Mouse (Mus musculus): ENCODE results near the gene Extl2.

The Extl2 gene

DNA sequence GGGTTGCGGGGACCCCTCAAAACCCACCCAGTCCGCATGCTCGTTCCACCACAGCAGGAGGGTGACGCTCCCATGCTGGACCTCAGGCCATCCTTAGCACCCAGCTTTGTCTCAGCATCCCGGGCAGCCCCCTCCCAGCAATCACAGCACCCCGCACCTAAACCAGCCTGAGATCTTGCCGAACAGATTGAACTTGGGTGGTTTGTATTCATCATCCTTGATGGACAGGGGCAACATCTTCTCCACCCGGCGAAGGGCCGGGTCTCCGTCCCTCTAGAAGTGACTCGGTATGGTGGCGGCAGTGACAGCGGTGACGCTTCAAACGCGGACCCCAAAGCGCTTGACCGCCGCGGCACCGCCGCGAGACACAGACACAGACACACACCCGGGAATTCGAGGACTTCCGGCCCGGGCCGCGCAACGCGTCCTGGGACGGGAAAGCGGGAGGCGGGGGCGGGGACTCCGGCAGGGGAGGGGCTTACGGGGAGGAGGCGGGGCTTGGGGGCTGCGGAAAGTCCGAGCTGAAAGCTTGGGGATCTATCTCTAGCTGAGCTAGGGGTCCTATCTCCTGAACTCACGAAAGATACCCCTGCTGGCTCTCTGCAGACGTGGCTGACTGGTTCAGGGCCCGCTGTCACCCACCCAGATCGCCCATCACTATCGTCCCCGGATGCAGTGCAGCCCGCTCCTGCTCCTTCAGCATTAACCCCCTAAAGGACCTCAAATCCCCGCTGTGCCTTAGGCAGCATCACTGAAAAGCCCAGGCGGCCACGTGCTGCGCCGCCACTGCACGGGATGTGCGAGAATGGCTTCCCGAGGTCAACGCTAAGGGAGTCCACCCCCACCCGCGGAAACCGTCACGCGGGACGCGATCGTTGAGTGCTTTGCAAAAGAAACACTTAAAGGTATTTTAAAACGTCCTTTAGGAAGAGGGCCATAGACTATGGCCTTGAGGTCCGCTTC is at the start of gene Extl2, which contains the start of gene Slc30a7:
Extl2 (plus strand) TSS at position 485 of the 963 bp plus-strand sequence.
Slc30a7 (minus strand) TSS at position 429 of the 963 bp plus-strand sequence.
- DNase-seq (ENCODE audit: low spot score): peak; percentile 76

- no peak for DNase-seq (ENCODE audit: low spot score)
Observed at GRCm38 (mm10) chr3:115961311-115962027, 45.8 kb upstream of the Extl2 start.

GRCm38 (mm10) chr3:115962028-115962415 is 45.2 kb upstream of the Extl2 start:
- no peak for DNase-seq (ENCODE audit: low spot score)

DNA sequence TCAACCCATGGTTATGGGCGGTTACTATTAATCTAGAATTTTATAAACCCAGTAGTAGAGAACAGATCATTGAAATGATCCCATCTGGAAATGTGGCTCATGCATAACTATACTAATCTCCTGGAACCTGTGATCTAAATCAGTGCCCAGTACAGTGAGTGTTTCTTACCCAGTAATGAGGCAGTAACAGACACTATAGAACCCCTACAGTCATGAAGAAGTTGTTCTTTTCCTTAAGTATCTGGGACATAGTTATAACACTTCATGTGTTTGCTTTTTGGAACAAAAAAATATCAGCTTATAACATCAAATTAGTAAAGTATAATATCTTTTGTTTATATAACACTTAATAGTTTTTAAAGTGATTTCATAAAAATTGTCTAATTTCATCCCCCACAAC is 43.7 kb upstream of the Extl2 start:
- DNase-seq (ENCODE audit: low spot score): no peak

DNA sequence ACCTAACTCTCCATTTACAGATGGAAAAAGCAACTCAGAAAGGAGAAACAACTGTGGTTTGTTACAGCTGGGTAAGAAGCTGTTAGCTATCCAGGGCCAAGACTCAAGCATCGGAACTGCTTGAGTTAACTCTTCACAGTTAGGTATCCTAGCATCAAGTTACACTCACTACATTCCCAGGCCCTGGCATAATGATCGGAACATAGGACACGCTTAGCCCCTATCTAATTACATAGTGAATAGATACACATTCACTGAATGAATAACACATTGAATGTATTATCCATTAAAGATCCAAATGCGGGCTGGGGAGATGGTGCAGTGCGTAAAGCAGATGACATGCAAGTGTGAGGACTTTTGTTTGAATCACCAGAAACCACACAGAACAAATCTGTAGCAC is 43.2 kb upstream of the Extl2 start:
- DNase-seq (ENCODE audit: low spot score): no peak

DNA sequence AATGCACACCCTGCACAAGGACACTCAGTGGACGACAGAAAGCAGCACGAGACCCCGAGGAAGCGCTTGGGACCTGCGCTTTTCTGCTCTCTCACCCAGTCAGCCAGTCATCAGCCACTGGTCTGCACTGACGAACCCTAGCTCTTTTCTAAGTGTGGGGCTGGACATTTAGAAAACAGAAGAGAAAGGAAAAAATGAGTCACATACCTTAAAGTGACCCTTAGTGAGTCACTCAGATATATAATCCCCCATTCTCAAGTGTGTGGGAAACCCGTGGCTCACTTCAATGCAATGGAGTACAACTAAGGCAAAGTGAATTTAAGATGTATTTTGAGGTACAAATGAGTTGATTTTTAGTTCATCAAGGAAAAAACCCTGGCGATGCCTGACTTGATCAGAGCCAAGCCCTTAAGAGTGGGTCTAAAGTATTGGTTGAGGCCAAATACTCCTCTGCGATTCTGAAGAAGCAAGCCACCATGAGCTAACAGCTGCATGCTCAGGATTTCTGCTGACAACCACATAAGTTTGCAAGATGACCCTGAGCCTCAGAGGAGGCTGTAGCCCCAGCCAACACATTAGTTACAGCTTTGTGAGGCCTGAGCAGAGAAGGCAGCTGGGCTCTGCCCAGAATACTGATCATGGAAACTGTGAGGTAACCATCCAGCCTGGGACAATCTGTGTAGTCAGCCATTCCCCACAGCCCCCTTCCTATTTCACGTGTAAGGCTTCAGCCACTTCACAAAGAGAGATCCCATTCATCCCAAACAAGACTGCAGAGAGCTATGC is 38.3 kb upstream of the Extl2 start:
- DNase-seq (ENCODE audit: low spot score): no peak

DNA sequence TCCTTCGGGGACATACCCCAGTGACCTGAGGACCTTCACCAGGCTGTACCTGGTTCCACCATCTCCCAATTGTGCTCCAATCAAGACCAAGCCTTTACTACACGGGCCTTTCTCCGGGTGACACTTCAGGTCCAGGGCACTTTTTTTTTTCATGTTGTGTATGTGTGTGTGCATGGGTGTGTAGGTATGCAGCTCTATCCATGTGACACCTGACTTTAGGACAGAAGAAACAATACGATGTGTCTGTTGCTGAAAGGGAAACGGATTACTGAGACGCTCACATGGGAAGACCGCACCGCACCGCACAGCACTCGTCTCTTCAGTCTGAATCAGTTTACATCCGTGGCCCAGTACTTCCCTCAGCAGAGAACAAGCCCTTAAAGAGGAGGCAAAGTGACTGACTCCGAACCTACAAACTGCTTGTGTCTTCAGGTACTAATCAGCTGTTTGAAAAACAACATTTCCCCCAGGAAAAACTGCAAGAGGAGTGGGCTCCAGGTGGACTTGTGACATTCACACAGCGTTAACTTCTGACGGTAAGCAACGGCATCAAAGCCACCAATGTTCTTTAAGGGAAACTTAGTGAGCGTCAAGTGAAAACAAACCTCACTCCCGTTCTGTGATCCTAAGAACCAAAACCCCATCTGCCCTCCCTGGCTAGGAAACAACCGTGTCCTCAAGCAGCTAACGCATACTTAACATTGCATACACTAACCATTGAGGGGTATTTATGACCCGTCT is 36.0 kb upstream of the Extl2 start:
- no peak for DNase-seq (ENCODE audit: low spot score)

- no peak for DNase-seq (ENCODE audit: low spot score)
Observed at GRCm38 (mm10) chr3:115971891-115972646, 35.2 kb upstream of the Extl2 start.

DNA sequence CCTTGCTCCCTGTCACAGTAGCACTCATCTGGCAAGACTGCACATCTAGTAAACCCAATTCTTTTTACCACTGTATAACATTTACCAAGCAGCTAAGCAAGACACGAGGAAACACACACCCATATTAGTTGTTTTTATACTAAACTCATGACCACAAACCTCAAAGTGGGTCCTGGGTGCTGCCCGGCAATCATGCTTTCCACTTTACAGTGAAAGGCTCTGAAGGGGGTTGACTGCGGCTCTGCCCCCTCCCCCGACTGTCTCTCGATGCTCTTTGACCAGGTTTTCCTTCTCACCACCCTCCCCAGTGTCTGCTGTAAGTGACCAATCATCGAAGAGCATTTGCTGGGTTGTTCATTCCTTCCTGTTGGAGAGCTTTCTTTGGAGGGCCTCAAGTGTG is 33.0 kb upstream of the Extl2 start:
- DNase-seq (ENCODE audit: low spot score): no peak

GRCm38 (mm10) chr3:115974995-115975394 is 32.3 kb upstream of the Extl2 start:
- no peak for DNase-seq (ENCODE audit: low spot score)

GRCm38 (mm10) chr3:115979000-115979399 is 28.3 kb upstream of the Extl2 start:
- no peak for DNase-seq (ENCODE audit: low spot score)

- no peak for DNase-seq (ENCODE audit: low spot score)
Observed at GRCm38 (mm10) chr3:115983217-115983616, 24.0 kb upstream of the Extl2 start.

GRCm38 (mm10) chr3:115984653-115985052 is 22.6 kb upstream of the Extl2 start:
- DNase-seq (ENCODE audit: low spot score): no peak

DNA sequence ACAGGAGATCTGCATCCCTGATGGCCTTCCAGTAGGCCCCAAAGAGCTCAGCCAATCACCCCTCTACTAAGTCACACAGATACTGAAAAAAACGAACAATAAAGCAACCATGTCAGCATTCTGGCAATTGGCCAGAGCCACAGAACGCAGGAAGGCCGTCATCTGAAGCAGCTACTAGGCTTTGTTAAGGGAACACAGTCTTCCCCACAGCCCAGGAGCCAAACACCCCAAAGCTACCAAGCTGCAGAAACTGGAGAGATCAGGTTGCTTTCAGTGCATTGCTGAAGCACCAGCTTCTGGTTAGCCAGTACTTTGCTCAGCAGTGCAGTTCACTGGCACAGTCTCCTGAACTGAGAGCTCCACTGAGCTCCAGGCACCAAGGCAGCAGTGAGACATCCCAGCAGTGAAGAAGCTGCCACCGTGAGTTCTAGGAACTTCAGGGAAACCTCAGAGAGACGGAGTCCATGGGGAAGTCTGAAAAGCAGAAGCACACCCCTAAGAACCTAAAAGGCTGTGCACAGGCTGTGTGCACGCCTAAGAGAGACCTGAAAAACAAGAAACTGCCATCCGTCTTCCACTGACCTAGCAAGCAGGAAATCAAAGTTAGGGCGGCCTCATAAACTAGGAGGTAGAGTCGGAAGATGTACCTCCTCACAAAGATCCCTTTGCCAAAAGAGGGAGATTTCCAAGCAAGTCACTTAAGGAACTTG is 21.9 kb upstream of the Extl2 start:
- DNase-seq (ENCODE audit: low spot score): no peak

DNA sequence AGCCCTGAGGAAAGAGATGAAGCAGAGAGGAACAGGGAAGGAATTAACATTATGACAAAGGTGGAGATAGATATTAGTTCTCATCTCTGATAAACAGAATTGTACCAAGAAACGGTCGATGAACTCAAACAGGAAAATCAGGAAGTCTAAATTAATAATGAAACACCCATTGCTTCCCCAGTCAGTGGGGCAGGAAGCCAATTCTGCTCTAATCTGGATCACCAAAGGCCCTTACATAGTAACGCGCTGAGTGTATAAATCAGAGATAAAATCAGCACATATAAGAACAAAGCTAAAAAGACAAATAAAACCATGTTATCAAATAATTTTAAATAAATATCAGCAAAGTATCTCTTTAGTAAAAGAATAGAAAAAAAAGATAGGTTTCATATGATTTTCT is 15.2 kb upstream of the Extl2 start:
- peak; percentile 19 for DNase-seq (ENCODE audit: low spot score)

DNA sequence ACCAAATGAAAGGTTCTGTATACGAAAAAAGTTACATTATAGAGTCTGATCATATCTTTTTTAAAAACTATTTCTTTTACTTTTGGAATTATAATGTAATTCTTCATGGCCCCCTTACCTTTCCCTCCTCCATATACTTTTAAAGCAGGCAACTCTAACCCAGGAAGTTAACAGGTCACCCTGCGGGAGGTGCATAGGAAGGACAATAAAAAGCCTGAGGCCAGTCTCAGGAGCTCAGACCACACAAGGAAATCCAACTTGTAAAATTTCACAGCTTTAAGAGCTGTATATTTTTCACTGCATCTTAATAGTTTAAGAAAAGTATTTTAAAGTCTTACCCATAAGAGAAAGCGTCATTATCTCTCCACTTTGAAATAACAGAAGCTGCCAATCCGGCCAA is 14.7 kb upstream of the Extl2 start:
- DNase-seq (ENCODE audit: low spot score): no peak

- no peak for DNase-seq (ENCODE audit: low spot score)
Observed at GRCm38 (mm10) chr3:115993025-115993424, 14.2 kb upstream of the Extl2 start.

DNA sequence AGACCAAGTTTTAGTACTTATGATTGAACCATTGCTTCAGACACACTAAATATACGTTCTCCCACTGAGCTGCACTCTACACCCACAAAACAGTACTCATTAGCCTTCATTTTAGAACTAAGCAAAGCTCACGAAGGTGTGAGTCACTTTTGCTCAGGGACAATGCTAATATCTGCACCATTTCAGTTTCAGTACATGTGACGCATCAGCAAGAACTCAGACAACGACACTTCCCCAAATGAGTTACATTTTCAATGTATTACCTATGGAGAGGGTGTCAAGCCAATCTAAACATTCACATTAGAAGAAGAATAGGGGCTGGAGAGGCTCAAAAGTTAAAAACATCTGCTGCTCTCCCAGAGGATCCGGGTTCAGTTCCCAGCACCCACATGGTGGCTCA is 10.3 kb upstream of the Extl2 start:
- no peak for DNase-seq (ENCODE audit: low spot score)

GRCm38 (mm10) chr3:116006284-116006977 is 831 bp upstream of the Extl2 start:
- no peak for DNase-seq (ENCODE audit: low spot score)

All from urinary bladder, postnatal 25 days (tissue).